Mouse (Mus musculus) thymus, adult 2 months (tissue): ENCODE data around the gene Daam2.

Experiments used
- CTCF ChIP-seq: fragments of 200-500 bp; IDR thresholded peaks from 2 replicates; pipeline ENCODE4 v1.5.1; 2012; ENCODE audit warnings: mild to moderate bottlenecking, control low read depth, low read length, moderate library complexity, borderline replicate concordance; ENCODE audit not compliant: control insufficient read depth, poor library complexity, insufficient read depth; ENCODE audit errors: extremely low read depth
- POLR2A ChIP-seq: fragments of 200-500 bp; IDR thresholded peaks from 2 replicates; pipeline ENCODE4 v1.6.1; 2012; ENCODE audit warnings: mild to moderate bottlenecking, low read length, control low read depth, moderate library complexity; ENCODE audit not compliant: control insufficient read depth, poor library complexity, insufficient read depth; ENCODE audit errors: extremely low read depth

DNA sequence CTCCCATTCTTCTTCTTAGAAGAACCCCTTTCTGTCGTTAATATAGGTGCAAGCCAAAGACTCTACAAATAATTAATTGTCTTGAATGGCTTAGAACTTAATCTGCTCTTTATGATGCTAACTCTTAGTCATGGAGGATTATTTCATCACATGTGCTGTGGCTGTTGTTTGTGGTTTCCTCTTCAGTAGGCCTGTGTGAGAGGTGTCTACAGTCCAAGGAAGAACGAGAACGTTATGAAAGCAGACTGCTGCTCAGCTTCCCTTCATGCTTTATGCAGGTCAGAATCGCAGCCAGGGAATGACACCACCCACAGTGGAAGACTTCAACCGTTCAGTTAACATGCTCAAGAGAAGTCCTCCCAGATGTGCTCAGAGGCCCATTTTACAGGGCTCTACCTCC, 151.2 kb downstream of the Daam2 start:
- no peak for TF ChIP-seq POLR2A
- TF ChIP-seq CTCF: no peak
